Mouse (Mus musculus) adrenal gland, adult 18-20 months (tissue): ENCODE results near the gene Sesn1. TPM values are rescaled to one million over a fixed set of nuclear protein-coding genes. Genes with fewer than 3 reads are reported as not detected.
"Not testable (repeated sequence)": the region's sequence is repeated elsewhere in the genome, so short reads cannot be mapped to it uniquely, and the experiment has no call there.

Experiments used
- DNase-seq, 2 experiments: peaks; one replicate each; pipeline ENCODE4 v3.0.0; 2021 to 2022; ENCODE audit warnings: low spot score in 2 of 2
- long read RNA-seq, 2 experiments: library from polyadenylated mRNA; stranded (forward); transcript quantifications; one replicate each; pipeline ENCODE4 v2.0.0; 2021
- total RNA-seq, 2 experiments: library from RNA; stranded (reverse); gene quantifications; 1 replicate in 1 of 2; 2 replicates in 1 of 2; pipeline ENCODE4 v1.2.3; 2021

The Sesn1 gene
- total RNA-seq = 10 to 100 TPM; 17.0 to 19.9 TPM
- long read RNA-seq, experiment 1, transcript Sesn1-201 (10 exons, 2,600 nt) = major isoform, 14 of 17 reads
- long read RNA-seq, experiment 1, partial matches to known transcripts = 0 of 17 reads
- long read RNA-seq, experiment 1, other reads (novel, unspliced or antisense) = 0 of 17 reads
- long read RNA-seq, experiment 2, transcript Sesn1-201 (10 exons, 2,600 nt) = major isoform, 58 of 81 reads
- long read RNA-seq, experiment 2, transcript Sesn1-202 (10 exons, 3,809 nt) = minor isoform, 21 of 81 reads
- long read RNA-seq, experiment 2, partial matches to known transcripts = 0 of 81 reads
- long read RNA-seq, experiment 2, other reads (novel, unspliced or antisense) = 2 of 81 reads

GRCm38 (mm10) chr10:41809771-41810563 is at the start of gene Sesn1, which contains the start of gene Cep57l1:
Gene Sesn1 (plus strand): TSS chr10:41809935.
Gene Cep57l1 (minus strand): TSS chr10:41809871.
- DNase-seq = peak; percentile 91

GRCm38 (mm10) chr10:41760866-41761265 is 48.9 kb upstream of the Sesn1 start:
- DNase-seq = no peak

GRCm38 (mm10) chr10:41763741-41764385 is 45.9 kb upstream of the Sesn1 start:
- DNase-seq = no peak

GRCm38 (mm10) chr10:41765586-41765985 is 44.1 kb upstream of the Sesn1 start:
- DNase-seq = no peak

- no peak for DNase-seq
Measured at GRCm38 (mm10) chr10:41766280-41766679, 43.5 kb upstream of the Sesn1 start.

- DNase-seq = no peak
Measured at GRCm38 (mm10) chr10:41767254-41767653, 42.5 kb upstream of the Sesn1 start.

GRCm38 (mm10) chr10:41792375-41792774 is 17.4 kb upstream of the Sesn1 start:
- DNase-seq = no peak

- no peak for DNase-seq
Measured at GRCm38 (mm10) chr10:41797253-41797652, 12.5 kb upstream of the Sesn1 start.

- no peak for DNase-seq
Measured at GRCm38 (mm10) chr10:41803467-41803866, 6.3 kb upstream of the Sesn1 start.

GRCm38 (mm10) chr10:41804711-41805110 is 5.0 kb upstream of the Sesn1 start:
- no peak for DNase-seq

- DNase-seq = no peak
Measured at GRCm38 (mm10) chr10:41805729-41806355, 3.9 kb upstream of the Sesn1 start.

- peak in 1 of 2 experiments; percentile 72 for DNase-seq
Measured at GRCm38 (mm10) chr10:41809080-41809770, 510 bp upstream of the Sesn1 start.

- no peak for DNase-seq
Measured at GRCm38 (mm10) chr10:41810564-41811455, 1.1 kb downstream of the Sesn1 start.

GRCm38 (mm10) chr10:41812566-41812965 is 2.8 kb downstream of the Sesn1 start:
- DNase-seq = no peak

GRCm38 (mm10) chr10:41814305-41814853 is 4.6 kb downstream of the Sesn1 start:
- DNase-seq = no peak

GRCm38 (mm10) chr10:41816516-41816915 is 6.8 kb downstream of the Sesn1 start:
- DNase-seq = no peak

GRCm38 (mm10) chr10:41818036-41818732 is 8.4 kb downstream of the Sesn1 start:
- DNase-seq = no peak

- not testable (repeated sequence) for DNase-seq
Measured at GRCm38 (mm10) chr10:41818733-41819070, 9.0 kb downstream of the Sesn1 start.

GRCm38 (mm10) chr10:41819307-41819706 is 9.6 kb downstream of the Sesn1 start:
- DNase-seq = no peak
